Mouse (Mus musculus) embryonic fibroblast, embryonic 13.5 days (primary cell): ENCODE data around the gene Gpr27. TPM values are rescaled to one million over a fixed set of nuclear protein-coding genes. Genes with fewer than 3 reads are reported as not detected.

Experiments used
- H3K27ac ChIP-seq: 2 replicates; pipeline ENCODE4 v1.5.1; 2012; ENCODE audit warnings: low read length, control low read depth, inconsistent platforms; ENCODE audit not compliant: insufficient read depth
- H3K4me1 ChIP-seq: 2 replicates; pipeline ENCODE4 v1.6.1; 2011; ENCODE audit warnings: low read length; ENCODE audit not compliant: control insufficient read depth, insufficient read depth
- H3K4me3 ChIP-seq: 2 replicates; pipeline ENCODE4 v1.5.1; 2011; ENCODE audit warnings: mild to moderate bottlenecking, control low read depth, low read length; ENCODE audit not compliant: insufficient read depth
- CTCF ChIP-seq: IDR thresholded peaks from 2 replicates; pipeline ENCODE4 v1.5.1; 2011; ENCODE audit warnings: mild to moderate bottlenecking, control low read depth, low read length, moderate library complexity, borderline replicate concordance; ENCODE audit not compliant: insufficient read depth
- POLR2A ChIP-seq: IDR thresholded peaks from 2 replicates; pipeline ENCODE4 v1.6.1; 2011; ENCODE audit warnings: low read depth, mild to moderate bottlenecking, control low read depth, low read length, moderate library complexity
- polyA plus RNA-seq: library from polyadenylated mRNA; stranded (reverse); fragments of >200 nt; gene quantifications from 2 replicates; pipeline ENCODE4 v1.2.4, GENCODE M21; 2011; ENCODE audit warnings: low read depth; ENCODE audit not compliant: missing spikeins, insufficient read length

The Gpr27 gene
- polyA plus RNA-seq: 0.33 and 2.4 TPM in 2 replicates

GRCm38 (mm10) chr6:99692206-99692915 is at the start of gene Gpr27:
Gene Gpr27, plus strand, starts transcription at chr6:99692679.
- no peak within 1 kb of the TSS for H3K27ac ChIP-seq
- H3K4me3 ChIP-seq: peak within 1 kb of the TSS; percentile 28
- no peaks in the 10 kb centered on the region for H3K4me1 ChIP-seq
- TF ChIP-seq POLR2A: no peak
- TF ChIP-seq CTCF: no peak

- Histone ChIP-seq H3K4me1 (no peaks in the 10 kb centered on the region), H3K4me3 (no peak overlapping the region), H3K27ac (no peak overlapping the region)
- TF ChIP-seq CTCF: no peak
- no peak for TF ChIP-seq POLR2A
Observed at GRCm38 (mm10) chr6:99643439-99644199, 48.9 kb upstream of the Gpr27 start.

GRCm38 (mm10) chr6:99644386-99644785 is 48.1 kb upstream of the Gpr27 start:
- no peak overlapping the region for H3K27ac ChIP-seq
- TF ChIP-seq POLR2A (no peak), CTCF (no peak)
- no peaks in the 10 kb centered on the region for H3K4me1 ChIP-seq
- no peak overlapping the region for H3K4me3 ChIP-seq

GRCm38 (mm10) chr6:99644876-99645275 is 47.6 kb upstream of the Gpr27 start:
- Histone ChIP-seq H3K4me3 (no peak overlapping the region), H3K4me1 (no peaks in the 10 kb centered on the region), H3K27ac (no peak overlapping the region)
- TF ChIP-seq CTCF: no peak
- no peak for TF ChIP-seq POLR2A

GRCm38 (mm10) chr6:99646344-99646743 is 46.1 kb upstream of the Gpr27 start:
- H3K27ac ChIP-seq: no peak overlapping the region

GRCm38 (mm10) chr6:99649307-99649706 is 43.2 kb upstream of the Gpr27 start:
- TF ChIP-seq CTCF (no peak), POLR2A (no peak)
- no peak overlapping the region for H3K4me3 ChIP-seq
- H3K4me1 ChIP-seq: no peaks in the 10 kb centered on the region
- H3K27ac ChIP-seq: no peak overlapping the region

More at GRCm38 (mm10) chr6:99646344-99646743, 46.1 kb upstream of the Gpr27 start:
- Histone ChIP-seq H3K4me1 (no peaks in the 10 kb centered on the region), H3K4me3 (no peak overlapping the region)
- TF ChIP-seq CTCF (no peak), POLR2A (no peak)

- Histone ChIP-seq H3K4me3 (no peak overlapping the region), H3K4me1 (no peaks in the 10 kb centered on the region), H3K27ac (no peak overlapping the region)
- no peak for TF ChIP-seq POLR2A
- no peak for TF ChIP-seq CTCF
Observed at GRCm38 (mm10) chr6:99652341-99652740, 40.1 kb upstream of the Gpr27 start.

- TF ChIP-seq POLR2A: no peak
- TF ChIP-seq CTCF: no peak
- no peak overlapping the region for H3K27ac ChIP-seq
Observed at GRCm38 (mm10) chr6:99654343-99654742, 38.1 kb upstream of the Gpr27 start.

GRCm38 (mm10) chr6:99655488-99655887 is 37.0 kb upstream of the Gpr27 start:
- TF ChIP-seq POLR2A (no peak), CTCF (no peak)
- H3K4me3 ChIP-seq: no peak overlapping the region
- no peak overlapping the region for H3K27ac ChIP-seq
- no peaks in the 10 kb centered on the region for H3K4me1 ChIP-seq

More at GRCm38 (mm10) chr6:99654343-99654742, 38.1 kb upstream of the Gpr27 start:
- Histone ChIP-seq H3K4me1 (no peaks in the 10 kb centered on the region), H3K4me3 (no peak overlapping the region)

GRCm38 (mm10) chr6:99656088-99656487 is 36.4 kb upstream of the Gpr27 start:
- Histone ChIP-seq H3K27ac (no peak overlapping the region), H3K4me3 (no peak overlapping the region), H3K4me1 (no peaks in the 10 kb centered on the region)
- TF ChIP-seq POLR2A: no peak
- TF ChIP-seq CTCF: no peak
